Mouse (Mus musculus) heart, embryonic 14.5 days (tissue): Measurements from ENCODE around the gene Aff2. TPM values are rescaled to one million over a fixed set of nuclear protein-coding genes. Genes with fewer than 3 reads are reported as not detected.

Source experiments
- ATAC-seq: fragments of 200-750 bp; cut with Nextera tagmentation; 2 replicates; pipeline ENCODE4 v1.8.0; 2017; ENCODE audit warnings: low read depth, moderate TSS enrichment; ENCODE audit not compliant: insufficient number of reproducible peaks, insufficient read depth, low FRiP score
- H3K27ac ChIP-seq, 2 experiments: fragments of 200-500 bp in 1 of 2; fragments of 300-500 bp in 1 of 2; sonication (generic) in 1 of 2; replicated peaks in 1 of 2; 2 replicates each; pipeline ENCODE4 v1.5.1; 2012 to 2014; ENCODE audit warnings: low read depth in 2 of 2, low read length in 2 of 2, control low read depth in 1 of 2, mild to moderate bottlenecking in 1 of 2, mixed read lengths in 1 of 2; ENCODE audit not compliant: control insufficient read depth in 1 of 2, insufficient read depth in 1 of 2
- H3K27me3 ChIP-seq: fragments of 300-500 bp; sonication (generic); 2 replicates; pipeline ENCODE4 v1.6.1; 2014; ENCODE audit warnings: mild to moderate bottlenecking, low read length, control low read depth; ENCODE audit not compliant: control insufficient read depth, insufficient read depth
- H3K36me3 ChIP-seq: fragments of 300-500 bp; sonication (generic); 2 replicates; pipeline ENCODE4 v1.6.1; 2014; ENCODE audit warnings: mild to moderate bottlenecking, control low read depth, low read length, mixed read lengths; ENCODE audit not compliant: control insufficient read depth, insufficient read depth
- H3K4me1 ChIP-seq, 2 experiments: fragments of 200-500 bp in 1 of 2; fragments of 300-500 bp in 1 of 2; sonication (generic) in 1 of 2; 2 replicates each; pipeline ENCODE4 v1.6.1; 2012 to 2014; ENCODE audit warnings: low read length in 2 of 2, control low read depth in 1 of 2, mixed read lengths in 1 of 2; ENCODE audit not compliant: control insufficient read depth in 2 of 2, insufficient read depth in 2 of 2
- H3K4me2 ChIP-seq: fragments of 300-500 bp; sonication (generic); 2 replicates; pipeline ENCODE4 v1.6.1; 2014; ENCODE audit warnings: mild to moderate bottlenecking, low read length
- H3K4me3 ChIP-seq, 2 experiments: fragments of 200-500 bp in 1 of 2; fragments of 300-500 bp in 1 of 2; sonication (generic) in 1 of 2; 2 replicates each; pipeline ENCODE4 v1.5.1; 2012 to 2014; ENCODE audit warnings: low read length in 2 of 2, mild to moderate bottlenecking in 2 of 2, control low read depth in 1 of 2, low read depth in 1 of 2, moderate library complexity in 1 of 2; ENCODE audit not compliant: control insufficient read depth in 1 of 2, insufficient read depth in 1 of 2
- H3K9ac ChIP-seq: fragments of 300-500 bp; sonication (generic); 2 replicates; pipeline ENCODE4 v1.6.1; 2014; ENCODE audit warnings: mild to moderate bottlenecking, low read length
- H3K9me3 ChIP-seq: fragments of 300-500 bp; sonication (generic); 2 replicates; pipeline ENCODE4 v1.6.1; 2016; ENCODE audit warnings: low read length, control low read depth; ENCODE audit not compliant: control insufficient read depth
- WGBS: fragments of 180-500 bp; shearing (Covaris S2); extraction: QIAGEN DNeasy Blood & Tissue Kit; methylation state at CpG from one replicate; pipeline ENCODE4 v1.1.7; 2014; 5-methylcytosine and 5-hydroxymethylcytosine counted together
- polyA plus RNA-seq: library from polyadenylated mRNA; unstranded; fragments of >200 nt; fragmentation: Nextera tagmentation; extraction: Ambion mirVana; gene quantifications from 2 replicates; pipeline ENCODE4 v1.2.1, GENCODE M21; 2014

The Aff2 gene
- polyA plus RNA-seq, 1 experiment from 2014 or later = 7.6 TPM

- Histone ChIP-seq H3K9ac (no peak overlapping the region), H3K27me3 (no peaks in the 10 kb centered on the region), H3K4me2 (no peak overlapping the region), H3K4me3 (no peak overlapping the region), H3K9me3 (no peaks in the 10 kb centered on the region), H3K27ac (no peak overlapping the region), H3K36me3 (no peaks in the 10 kb centered on the region), H3K4me1 (no peaks in the 10 kb centered on the region)
- 48% methylated on average over 3 of the region's 3 CpGs for WGBS
- ATAC-seq = no peak
These were observed 385.0 kb downstream of the Aff2 start for GRCm38 (mm10) chrX:69744962-69745597.

DNA sequence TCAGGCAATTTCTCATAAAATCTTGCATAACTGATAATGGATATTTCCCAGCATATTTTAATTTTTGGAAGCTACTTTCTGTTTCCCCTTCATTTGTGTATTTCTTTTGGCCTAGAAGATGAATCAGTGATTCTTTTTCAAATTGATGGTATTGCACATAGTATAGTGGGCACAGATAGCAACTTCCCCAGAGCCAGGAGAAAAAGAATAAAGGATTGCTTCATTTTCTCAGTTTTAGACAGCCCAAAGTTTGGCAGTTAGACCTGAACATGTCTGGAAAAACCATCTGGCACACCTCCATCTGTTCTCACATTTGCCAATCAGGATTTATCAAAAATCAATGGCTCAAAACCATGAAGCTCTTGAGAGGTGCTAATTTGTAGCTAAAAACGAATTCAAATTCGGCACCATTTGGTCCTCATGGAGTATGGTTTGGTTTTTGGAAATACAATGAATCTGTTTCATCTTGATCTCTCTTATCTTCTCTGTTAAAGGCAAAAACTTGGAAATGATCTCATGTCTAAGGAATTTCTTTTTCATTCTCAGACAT, 441.9 kb downstream of the Aff2 start:
- Histone ChIP-seq H3K9ac (no peak overlapping the region), H3K4me2 (no peak overlapping the region), H3K9me3 (no peaks in the 10 kb centered on the region), H3K4me1 (no peaks in the 10 kb centered on the region), H3K27ac (no peak overlapping the region), H3K27me3 (no peaks in the 10 kb centered on the region), H3K4me3 (no peak overlapping the region), H3K36me3 (no peaks in the 10 kb centered on the region)
- no peak for ATAC-seq
- WGBS = 53% methylated on average over 2 of the region's 2 CpGs

- H3K27me3 ChIP-seq = no peaks in the 10 kb centered on the region
- 82% methylated on average over 3 of the region's 3 CpGs for WGBS
- H3K9ac ChIP-seq = no peak overlapping the region
- H3K9me3 ChIP-seq = no peaks in the 10 kb centered on the region
- no peak overlapping the region for H3K4me2 ChIP-seq
- ATAC-seq = no peak
- H3K4me1 ChIP-seq = no peaks in the 10 kb centered on the region
- H3K36me3 ChIP-seq = no peaks in the 10 kb centered on the region
- H3K27ac ChIP-seq = no peak overlapping the region
- H3K4me3 ChIP-seq = no peak overlapping the region
These were observed 442.4 kb downstream of the Aff2 start for GRCm38 (mm10) chrX:69802481-69802880.

DNA sequence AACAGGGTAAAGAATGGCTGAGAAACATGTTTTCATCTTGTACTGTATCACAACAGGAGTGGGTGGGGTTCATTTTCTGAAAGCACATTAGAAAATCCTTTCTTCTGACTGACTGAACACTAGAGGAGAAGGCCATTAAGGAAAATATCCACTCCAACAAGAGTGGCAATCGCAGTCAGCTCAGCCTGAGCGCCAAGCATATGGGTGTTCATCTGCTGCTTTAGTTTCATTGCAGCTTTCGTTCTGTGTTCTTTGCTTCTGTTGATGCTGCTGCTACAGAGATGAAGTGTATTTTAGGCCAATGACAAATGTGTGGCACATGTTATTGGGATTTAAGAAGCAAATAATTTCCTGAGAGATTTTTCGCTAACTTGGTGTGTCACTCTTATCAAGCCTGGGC, 451.7 kb downstream of the Aff2 start:
- Histone ChIP-seq H3K27me3 (no peaks in the 10 kb centered on the region), H3K9me3 (no peaks in the 10 kb centered on the region), H3K9ac (no peak overlapping the region), H3K36me3 (no peaks in the 10 kb centered on the region), H3K4me2 (no peak overlapping the region), H3K4me1 (no peaks in the 10 kb centered on the region), H3K27ac (no peak overlapping the region), H3K4me3 (no peak overlapping the region)
- no peak for ATAC-seq
- WGBS = 85% methylated on average over 4 of the region's 4 CpGs

GRCm38 (mm10) chrX:69815054-69815453, 455.0 kb downstream of the Aff2 start:
- Histone ChIP-seq H3K9me3 (no peaks in the 10 kb centered on the region), H3K27me3 (no peaks in the 10 kb centered on the region), H3K36me3 (no peaks in the 10 kb centered on the region), H3K9ac (no peak overlapping the region), H3K4me1 (no peaks in the 10 kb centered on the region), H3K27ac (no peak overlapping the region), H3K4me3 (no peak overlapping the region), H3K4me2 (no peak overlapping the region)
- no peak for ATAC-seq
- WGBS = 80% methylated on average over 2 of the region's 2 CpGs

DNA sequence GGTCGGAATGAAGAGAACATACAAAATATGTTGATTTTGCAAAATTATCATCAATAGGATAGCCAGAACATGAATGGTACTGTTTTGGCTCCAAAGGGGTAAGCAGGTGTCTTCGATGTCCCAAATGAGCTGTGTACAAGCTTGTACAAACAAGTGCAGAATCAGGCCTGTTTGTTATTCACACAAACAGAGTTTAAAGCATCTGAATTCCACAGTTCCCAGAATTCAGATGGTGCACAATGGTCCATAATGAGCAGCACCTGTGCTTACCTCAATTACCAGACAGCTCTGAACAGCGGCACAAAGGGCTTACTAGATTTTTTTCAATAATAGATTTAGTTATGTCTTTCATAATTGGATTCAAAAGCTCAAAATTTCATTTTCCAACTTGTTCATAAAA, 457.6 kb downstream of the Aff2 start:
- H3K9ac ChIP-seq = no peak overlapping the region
- H3K4me1 ChIP-seq = no peaks in the 10 kb centered on the region
- H3K4me2 ChIP-seq = no peak overlapping the region
- no peaks in the 10 kb centered on the region for H3K36me3 ChIP-seq
- no peaks in the 10 kb centered on the region for H3K27me3 ChIP-seq
- H3K4me3 ChIP-seq = no peak overlapping the region
- WGBS = 90% methylated on average over 3 of the region's 3 CpGs
- ATAC-seq = no peak
- H3K27ac ChIP-seq = no peak overlapping the region
- no peaks in the 10 kb centered on the region for H3K9me3 ChIP-seq

GRCm38 (mm10) chrX:69818188-69818587, 458.1 kb downstream of the Aff2 start:
- 73% methylated on average over 5 of the region's 5 CpGs for WGBS
- no peaks in the 10 kb centered on the region for H3K27me3 ChIP-seq
- H3K27ac ChIP-seq = no peak overlapping the region

GRCm38 (mm10) chrX:69867601-69868000, 507.5 kb downstream of the Aff2 start:
- Histone ChIP-seq H3K4me3 (no peak overlapping the region), H3K4me1 (no peaks in the 10 kb centered on the region), H3K27ac (no peak overlapping the region), H3K36me3 (no peaks in the 10 kb centered on the region), H3K9ac (no peak overlapping the region), H3K4me2 (no peak overlapping the region), H3K9me3 (no peaks in the 10 kb centered on the region), H3K27me3 (no peaks in the 10 kb centered on the region)
- WGBS = 89% methylated on average over 5 of the region's 5 CpGs
- no peak for ATAC-seq

More at GRCm38 (mm10) chrX:69818188-69818587, 458.1 kb downstream of the Aff2 start:
- ATAC-seq = no peak
- H3K36me3 ChIP-seq = no peaks in the 10 kb centered on the region
- H3K4me3 ChIP-seq = no peak overlapping the region
- H3K9me3 ChIP-seq = no peaks in the 10 kb centered on the region
- no peaks in the 10 kb centered on the region for H3K4me1 ChIP-seq
- H3K9ac ChIP-seq = no peak overlapping the region
- H3K4me2 ChIP-seq = no peak overlapping the region
